Mouse (Mus musculus) lung, postnatal 25 days (tissue): ENCODE measurements at regions not wholly inside any gene's neighbourhood (a gene's known extent, or its start where the extent isn't known, plus 50 kb on each side); places are given as distances from the start of the nearest gene placed in this dataset.

Experiments
- DNase-seq: peaks from one replicate; pipeline ENCODE4 v3.0.0; 2022; ENCODE audit warnings: low spot score

DNA sequence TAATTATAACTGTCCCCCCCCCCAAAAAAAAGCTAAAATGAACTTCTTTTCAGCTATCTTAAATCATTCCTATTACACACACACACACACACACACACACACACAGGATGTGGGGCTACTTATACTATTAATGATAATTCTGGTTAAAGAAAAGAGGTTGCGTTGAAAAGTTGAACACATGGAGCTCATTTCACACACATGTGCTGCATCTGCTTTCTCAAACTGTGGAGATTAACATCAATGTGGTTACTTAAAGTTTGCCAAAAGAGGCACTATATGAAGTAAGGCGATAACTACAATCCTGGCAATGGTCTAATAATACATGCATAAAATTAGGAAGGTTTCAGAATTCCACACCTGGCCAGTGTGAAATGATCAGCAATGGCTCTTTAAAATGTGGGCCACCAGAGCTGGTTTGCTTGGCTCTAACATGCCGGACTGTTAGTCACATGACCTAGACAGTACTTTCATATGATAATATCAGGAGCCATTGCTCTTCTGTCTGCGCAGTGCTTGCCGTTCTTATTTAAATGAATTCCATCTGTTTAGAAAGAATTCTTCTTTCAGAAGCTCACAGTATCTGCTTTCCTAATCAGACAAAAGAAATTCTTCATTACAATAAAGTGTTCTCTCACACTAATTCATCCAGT, 598.4 kb upstream of the Fam92a start:
- no peak for DNase-seq

DNA sequence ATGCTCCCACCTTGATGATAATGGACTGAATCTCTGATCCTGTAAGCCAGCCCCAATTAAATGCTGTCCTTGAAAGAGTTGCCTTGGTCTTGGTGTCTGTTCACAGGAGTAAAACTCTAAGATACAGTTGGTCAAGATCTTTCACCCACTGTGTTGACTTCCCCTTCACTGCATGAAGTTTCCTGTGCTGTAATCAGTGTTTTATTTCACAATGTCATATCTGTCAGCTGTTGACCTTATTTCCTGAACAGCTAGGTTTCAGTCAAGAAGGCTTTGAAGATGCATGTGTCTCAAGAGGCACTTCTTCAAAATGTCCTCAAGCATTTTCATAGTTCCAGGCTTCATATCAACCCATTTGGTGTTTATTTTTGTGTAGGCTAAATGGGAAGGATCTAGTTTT, 597.3 kb upstream of the Fam92a start:
- peak; percentile 4 for DNase-seq

DNA sequence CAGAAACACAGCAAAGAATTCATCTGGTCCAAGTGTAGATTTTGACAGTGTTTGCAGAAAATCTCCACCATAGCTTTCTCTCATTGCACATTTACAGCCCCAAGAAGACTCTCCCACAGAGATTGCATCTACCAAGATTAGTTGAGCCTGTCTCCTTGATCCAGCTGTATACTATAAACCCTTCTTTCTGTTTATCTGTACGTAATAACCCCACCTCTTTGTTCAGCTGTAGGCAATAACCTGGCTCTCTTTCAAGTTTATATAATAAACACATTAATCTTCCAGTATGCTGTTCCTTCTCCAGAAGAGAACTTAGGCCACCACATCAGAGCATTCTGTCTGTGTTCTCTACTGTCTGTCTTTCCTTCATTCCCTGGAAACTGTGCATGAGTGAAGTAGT, 594.9 kb upstream of the Fam92a start:
- no peak for DNase-seq

DNA sequence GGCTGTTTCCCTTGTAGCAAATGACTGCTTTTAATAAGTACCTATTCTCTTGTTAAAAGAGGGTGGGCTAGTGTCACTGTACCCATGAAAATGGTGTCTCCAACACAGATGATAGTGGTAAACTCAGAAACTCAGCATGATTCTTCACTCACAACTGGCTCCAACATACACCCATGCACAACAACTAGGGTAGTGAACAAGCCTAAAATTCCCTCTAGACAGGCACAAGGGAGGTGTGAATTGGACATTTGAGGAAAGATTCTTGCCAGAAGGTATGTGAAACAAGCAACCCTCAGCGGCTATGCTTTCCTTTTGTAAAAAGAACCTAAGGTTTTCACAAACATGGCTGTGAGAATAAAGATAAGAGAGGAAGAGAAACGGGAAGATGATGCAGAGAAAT, 579.0 kb upstream of the Fam92a start:
- DNase-seq, result no peak

DNA sequence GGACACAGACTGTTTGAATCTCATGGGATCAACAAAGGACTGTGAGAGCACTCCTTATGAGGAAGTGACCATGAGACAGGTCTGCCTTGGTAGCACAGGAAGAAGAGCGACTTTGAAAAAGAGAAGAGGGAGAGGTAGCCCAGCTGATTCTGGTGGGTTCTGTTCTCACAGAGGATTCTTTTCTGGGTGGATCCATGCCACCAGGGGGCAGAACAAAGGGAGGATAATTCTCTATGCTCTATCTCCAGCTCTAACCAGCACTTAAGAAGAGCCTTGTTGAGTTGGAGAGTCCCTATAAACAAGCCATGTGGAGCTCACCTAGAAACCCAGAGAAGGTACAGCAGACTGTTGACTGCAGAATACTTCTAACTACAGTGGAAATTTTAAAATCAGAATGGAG, 578.1 kb upstream of the Fam92a start:
- DNase-seq, result no peak

DNA sequence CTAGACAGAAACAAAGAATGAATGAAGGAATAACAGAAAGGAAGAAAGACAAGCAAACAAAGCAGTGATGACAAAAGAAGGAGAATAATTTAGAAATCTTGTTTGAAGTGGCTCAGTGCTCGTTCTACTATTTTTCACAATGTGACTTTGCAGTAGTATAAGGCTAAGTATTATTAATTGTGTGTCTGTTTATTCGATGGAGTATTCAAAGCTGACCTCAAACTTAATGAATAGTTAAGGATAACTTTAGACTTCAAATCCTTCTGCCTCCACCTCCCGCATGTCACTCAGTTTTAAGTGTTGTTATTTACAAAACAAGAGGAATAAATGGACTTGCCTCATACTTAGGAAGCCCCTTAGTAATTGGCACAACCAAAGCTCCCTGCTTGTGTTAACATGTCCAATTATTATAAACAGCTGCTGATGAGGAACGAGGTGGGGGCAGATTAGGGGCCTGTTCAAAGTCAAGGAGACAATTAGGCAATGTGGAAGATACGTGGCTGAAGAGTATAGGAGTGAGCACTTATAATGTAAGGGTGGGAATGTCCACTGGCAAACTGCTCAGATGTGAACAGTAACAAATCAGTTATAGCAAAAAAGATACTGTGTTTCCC, 572.0 kb upstream of the Fam92a start:
- DNase-seq, result no peak

DNA sequence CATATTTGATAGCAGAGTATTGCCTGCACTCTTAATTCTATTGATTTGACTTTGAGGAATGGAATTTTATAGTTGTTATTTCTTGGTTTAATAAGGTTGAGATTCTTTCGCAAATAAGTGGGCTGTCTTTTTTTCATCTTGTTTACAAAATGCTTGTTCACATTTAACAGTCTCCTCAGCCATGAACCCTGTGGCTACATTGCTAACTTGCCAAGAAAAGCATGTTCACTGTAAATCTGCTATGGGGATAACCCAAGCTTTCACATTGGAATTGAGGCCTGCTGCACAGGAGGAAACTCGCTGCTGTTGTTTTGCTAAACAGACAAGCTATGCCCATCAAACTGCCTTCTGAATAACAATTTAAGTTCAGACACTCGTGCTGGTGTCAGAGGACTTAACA, 564.6 kb upstream of the Fam92a start:
- no peak for DNase-seq

DNA sequence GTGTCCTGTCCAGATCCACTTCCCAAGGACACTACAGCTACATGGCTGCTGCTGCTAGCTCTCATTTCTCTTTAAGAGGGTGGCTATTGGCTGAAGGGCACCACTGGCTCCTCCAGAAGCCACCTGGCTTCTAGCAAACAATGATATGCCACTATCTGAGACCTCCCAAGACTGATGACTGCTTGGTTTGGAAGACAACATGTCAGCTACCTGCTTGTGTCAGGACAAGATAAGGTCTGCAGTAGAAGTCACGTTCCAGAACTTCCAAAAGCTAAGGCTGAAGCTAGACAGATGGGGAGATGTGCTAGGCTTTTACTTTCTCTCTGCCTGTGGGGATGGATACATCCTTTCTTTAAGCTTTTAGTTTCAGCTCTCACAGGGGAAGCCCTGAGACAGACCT, 528.4 kb upstream of the Fam92a start:
- DNase-seq, result no peak

DNA sequence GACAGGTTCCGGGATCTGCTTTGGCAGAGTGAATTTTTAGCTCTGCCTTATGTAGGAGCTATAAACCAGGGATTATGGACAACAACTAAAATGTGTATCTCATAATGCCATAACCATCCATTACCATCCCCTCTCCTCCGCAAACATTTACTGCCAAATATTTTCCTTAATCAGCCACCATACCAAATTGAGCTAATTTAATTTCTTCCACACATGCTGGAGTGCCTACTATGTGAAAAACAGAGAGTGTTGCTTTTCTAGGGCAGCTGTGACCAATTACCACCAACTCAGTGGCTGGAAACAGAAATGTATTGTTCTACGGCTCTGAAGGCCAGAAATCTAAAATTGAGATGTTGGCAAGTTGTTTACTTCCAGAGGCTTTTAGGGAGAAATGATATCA, 506.0 kb upstream of the Fam92a start:
- DNase-seq, result no peak

DNA sequence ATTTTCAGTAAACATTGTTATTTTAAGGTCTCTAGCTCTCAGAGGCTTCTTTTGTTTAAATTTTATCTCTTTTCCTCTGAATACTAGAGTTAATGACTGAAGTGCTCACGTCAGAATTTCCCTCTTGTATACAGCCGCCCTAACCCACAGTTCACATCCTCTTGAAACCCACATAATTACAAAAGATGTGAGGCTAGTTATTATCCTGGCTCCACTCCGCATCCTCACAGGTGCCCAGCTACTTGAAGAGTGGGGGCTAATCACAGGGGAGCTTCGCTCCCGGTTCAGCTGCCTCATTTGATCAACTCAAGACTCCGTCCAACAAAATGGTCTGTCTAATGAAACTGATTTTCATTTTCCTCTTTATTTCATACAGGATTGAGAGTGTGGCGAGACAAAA, 499.6 kb upstream of the Fam92a start:
- no peak for DNase-seq

DNA sequence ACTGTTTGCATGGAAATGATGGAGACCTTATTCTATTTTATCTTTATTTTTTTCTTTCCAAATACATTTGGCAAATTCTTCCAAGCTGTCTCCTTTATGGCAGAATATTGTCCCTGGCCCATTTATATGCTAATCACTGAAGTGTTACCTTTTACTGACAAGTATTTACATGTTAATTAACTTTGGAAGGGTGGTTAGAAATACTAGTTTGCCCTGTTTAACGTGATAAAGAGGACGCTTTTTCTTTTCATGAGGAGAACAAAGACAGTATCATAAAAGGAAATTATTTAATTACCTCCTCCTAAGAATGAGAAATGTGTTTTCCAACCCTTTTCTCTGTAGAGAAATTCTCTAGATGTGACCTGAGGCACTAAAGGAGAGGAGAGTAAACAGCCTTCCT, 491.4 kb upstream of the Fam92a start:
- DNase-seq, result no peak

DNA sequence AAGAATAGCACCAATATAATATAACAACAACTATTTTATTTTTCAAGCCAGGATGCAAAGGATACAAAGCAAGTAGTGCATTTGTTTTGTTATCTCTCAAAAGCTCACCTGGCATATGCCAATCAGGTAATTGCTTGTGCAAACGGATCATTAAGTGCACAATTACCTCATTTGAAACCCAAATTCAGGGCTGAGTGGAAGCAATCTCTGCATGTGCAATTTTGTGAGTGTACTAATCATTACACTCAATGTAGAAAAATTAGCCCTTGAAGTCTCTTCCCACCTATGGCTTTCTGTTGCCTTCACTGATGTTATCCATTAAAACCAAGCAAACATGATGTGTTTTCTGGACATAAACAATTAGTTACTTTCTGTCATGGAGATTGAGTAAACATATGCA, 490.9 kb upstream of the Fam92a start:
- DNase-seq, result no peak

DNA sequence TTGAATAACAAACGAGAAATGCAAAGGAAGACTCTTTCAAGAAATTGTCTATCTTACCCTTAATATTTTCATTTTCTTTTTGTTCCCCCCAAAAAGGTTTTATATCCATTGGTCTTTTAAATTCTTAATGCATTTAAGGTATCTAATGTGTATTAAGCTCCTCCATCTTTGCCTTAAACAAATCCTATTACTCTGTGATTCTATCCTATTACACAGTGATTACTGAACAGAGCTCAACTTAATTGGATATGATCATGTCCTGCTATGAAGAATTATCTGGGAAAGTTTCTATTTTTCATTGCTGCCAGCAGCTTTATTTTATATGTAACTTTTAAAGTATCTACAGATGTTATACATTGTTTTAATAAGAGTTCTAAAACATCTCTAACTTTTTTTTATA, 487.3 kb upstream of the Fam92a start:
- DNase-seq, result no peak

DNA sequence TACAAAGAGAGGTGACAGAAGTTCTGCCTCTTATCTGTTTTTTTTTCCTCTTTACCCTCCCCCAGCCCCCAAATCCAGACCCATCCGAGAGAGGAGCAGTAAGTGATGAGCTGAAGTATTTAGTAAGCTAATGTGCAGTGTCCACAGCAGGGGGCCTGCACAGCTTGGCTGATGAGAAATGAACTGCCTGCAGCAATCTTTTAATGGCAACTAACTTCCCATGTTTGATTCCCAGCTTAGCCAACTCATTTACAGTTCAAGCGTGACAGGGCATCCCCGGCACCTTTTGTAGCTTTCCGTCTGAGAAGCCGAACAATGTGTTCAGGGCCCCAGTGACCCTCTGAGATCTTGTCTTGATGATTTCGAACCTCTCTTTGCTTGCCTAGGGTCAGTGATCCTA, 486.8 kb upstream of the Fam92a start:
- no peak for DNase-seq

DNA sequence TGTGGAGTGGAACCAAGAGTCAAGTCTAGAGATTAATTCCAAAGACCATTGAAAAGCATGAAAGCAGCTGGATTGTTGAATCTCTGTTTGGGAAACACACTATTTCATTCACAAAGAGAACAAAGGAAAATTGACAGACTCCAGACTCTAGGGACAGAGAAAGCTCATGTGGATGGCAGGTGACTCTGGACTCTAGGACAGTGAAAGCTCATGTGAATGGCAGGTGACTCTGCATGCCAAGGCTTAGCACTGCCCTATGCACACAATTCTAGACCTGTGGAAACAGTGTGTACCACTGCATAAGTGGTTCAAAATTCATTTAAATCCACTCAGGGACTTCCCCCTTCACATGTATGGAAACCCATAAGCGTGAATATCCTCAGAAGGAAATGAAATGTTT, 486.0 kb upstream of the Fam92a start:
- no peak for DNase-seq

DNA sequence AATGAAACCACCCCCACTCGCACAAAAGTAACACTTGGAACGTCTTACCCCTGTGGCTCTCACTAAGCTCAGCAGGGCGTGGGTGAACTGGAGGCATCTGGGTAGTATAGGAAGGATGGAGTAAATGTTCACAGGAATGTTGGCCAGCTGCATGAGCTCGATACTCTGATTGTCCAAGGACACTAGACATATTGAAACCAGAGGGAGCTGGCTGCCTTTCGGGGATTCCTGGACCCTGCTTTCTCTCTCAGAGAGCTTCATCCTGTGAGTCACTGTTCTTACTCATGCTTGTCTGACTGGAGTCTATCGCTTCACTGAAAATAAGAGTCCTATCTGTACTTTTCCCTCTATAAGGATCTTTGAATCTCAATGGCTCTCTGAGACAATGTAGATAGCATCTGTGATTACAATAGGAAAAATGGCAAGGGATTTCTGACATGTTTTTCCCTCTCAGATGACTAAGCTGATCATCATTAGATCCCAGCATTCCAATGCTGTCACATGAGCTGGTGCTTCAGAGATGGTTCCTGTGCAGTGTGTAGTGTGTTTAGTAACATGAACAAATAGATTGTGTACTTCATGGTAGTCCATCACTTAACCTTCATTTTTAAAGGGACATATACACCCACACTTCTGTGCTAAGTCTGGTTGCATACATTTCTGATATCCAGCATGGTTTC, 485.2 kb upstream of the Fam92a start:
- no peak for DNase-seq

DNA sequence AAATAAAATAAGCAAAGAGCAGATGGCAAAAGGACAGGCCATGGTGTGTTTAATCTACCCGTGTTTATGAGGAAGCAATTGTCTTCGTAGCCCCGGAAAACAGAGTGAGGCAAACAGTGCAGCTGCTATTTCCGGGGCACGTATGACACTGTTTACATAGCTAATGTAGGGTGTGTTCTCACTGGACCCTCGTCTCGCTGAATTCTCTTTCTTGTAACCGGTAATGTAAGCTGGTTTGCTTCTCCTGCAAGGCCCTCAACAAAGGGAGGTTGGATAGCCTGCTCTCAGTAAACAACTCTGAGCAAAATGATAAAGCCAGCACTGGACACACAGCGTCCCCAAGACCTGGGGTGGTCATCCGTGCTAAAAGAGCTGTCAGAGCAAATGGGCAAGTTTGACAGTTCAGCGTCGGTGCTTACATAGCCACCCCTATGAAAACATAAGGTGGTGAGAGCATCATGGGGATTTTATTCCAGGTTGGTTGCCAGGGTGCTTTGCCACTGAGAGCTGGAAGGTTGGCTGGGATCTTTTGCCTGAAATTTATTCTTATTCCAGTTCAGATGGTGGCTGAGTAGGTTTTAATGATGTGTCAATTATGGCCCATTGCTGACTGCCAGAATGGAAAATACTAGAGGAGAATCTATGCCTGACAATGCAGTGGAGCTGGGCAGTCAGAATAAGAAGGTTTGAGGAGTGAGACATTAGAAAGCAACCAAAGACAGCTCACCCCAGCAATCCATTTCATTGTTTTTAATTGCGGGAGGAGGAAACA, 483.8 kb upstream of the Fam92a start:
- DNase-seq, result peak; percentile 33

DNA sequence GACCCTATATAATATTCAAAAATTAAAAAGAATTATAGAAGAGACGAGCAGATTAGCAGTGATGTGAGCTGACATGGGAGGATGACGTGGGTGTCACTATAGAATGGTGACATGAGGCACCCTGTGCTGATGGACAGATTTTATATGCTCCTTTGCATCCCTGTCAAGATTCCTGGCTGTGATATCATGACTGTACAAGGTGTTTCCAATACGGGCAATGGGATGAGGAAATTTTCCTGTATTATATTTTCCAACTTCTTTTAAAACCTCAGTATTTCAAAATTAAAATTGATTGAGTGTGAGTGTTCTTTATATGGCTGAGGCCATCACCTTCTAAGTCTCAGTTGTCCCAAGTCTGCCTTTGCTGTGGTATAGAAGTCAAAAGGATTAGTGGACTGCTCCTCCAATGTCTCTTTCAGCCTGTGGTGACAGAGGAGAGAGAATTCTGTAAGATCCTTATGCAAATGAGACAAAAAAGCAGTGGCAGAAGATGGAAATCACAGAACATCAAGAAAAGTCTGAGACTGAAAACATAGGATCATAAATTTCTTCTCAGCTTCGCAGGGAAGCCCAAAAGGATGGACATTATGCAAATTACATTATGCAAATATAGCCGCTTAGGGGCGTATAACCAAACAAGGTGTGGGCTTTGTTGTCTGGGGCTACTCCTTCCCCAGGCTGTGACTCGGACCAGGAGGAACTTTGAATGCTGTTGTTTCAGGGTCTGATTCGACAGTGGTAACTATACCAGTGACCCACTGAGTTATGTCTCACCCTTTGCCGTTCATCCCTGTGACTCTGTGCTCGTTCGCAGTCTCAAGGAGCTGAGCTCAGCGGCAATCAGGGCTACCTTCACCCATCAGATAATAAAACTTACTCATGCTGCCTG, 483.0 kb upstream of the Fam92a start:
- DNase-seq, result no peak

DNA sequence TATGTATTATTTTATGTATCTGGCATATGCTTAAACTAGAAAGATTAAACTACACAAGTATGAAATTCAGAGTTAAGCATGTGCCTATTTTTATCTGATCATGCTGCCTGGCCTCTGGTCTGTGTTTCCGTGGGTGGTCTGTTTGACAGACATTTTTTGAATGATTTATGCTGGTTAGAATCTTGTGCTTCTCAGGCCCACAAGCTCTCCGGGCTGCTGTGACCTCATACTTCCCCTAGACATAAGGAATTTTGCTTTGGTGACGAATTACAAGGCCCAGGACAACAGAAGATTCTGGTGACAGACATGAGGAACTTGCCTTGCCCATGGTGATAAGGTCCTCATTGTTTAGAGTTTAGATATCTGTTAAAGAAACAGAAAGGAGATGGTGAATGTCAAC, 475.9 kb upstream of the Fam92a start:
- DNase-seq, result no peak

DNA sequence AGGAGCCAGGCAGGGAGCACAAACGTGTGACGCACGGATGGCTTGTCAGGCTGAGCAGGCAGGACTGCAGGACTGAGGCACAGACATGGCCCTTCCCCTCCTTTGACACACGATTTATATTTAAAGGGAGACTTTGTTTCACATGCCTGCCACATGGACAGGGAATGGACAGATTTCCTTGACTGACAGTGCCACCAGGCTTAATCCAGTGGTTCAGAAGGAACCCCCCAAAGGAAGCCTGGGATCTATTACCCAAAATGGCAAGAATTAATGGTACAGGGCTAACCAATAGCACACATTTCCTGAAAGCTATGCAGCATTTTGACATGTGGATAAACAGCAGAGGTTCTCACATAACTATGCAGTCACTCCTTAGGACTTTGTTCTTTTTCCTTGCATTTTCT, 470.7 kb upstream of the Fam92a start:
- DNase-seq, result no peak

DNA sequence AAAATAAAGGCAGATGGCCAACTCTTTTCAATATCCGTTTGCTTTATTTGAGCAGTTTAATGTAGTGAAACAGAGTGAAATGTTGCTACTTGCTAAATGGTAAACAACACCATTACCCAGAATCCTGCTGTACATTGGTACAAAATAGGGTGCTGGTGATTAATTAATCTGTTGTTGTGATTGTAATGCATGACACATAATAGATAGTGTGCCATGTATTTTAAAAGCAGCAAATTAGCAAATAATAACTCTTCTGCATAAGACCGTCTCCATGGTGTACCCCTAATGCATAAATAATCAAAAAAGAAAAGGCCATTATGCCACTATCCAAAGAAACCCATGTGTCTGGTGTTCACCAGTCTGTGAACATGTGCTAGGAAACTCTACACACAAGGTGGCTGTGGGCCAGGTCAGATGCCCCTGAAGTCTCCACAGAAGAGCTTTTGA, 457.6 kb upstream of the Fam92a start:
- no peak for DNase-seq
